Mouse (Mus musculus): ENCODE measurements around the gene Gm48552. TPM values are rescaled to one million over a fixed set of nuclear protein-coding genes. Genes with fewer than 3 reads are reported as not detected.
A peak's percentile ranks its signal among the peaks of the same experiment; 100 is the strongest.

Gm48552 gene
- polyA plus RNA-seq, 1 experiment = 1.0 TPM

DNA sequence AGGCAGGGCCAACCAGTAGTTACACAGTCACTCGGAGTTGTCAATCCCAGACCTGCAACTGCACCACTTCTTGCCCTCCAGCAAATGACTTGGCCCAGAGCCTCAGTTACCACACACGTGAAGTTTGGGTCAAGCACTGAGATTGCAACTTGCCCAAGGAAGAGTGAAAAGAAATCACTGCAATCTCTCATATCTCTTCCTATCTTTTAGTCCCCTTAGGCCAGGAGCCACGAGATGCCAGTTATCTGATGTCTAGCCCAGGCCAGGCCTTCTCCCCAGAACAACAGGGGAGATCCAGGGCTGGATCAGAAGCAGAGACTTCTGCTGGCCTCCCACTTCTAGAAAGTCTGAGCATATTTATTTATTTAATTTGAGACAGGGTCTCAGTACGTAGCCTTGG lies 33.3 kb upstream of the Gm48552 start:
- no peak for TF ChIP-seq POLR2A (IDR thresholded peaks at IDR 0.05; ENCODE audit: low read depth, low read length)
- TF ChIP-seq CTCF (conservative IDR thresholded peaks at IDR 0.05; ENCODE audit: insufficient read depth, insufficient read length, low read depth, low read length) = no peak
- Histone ChIP-seq H3K4me3 (ENCODE audit: insufficient read depth, low read depth, low read length) (no peak overlapping the region), H3K27me3 (replicated peaks; ENCODE audit: control insufficient read depth, insufficient read depth, low read length) (no peaks in the 10 kb centered on the region), H3K4me1 (ENCODE audit: control insufficient read depth, insufficient read depth, low read length) (peaks cover 21% of the 10 kb centered on the region), H3K36me3 (ENCODE audit: control insufficient read depth, insufficient read depth, low read length) (no peaks in the 10 kb centered on the region), H3K27ac (ENCODE audit: insufficient read depth, low read depth, low read length) (no peak overlapping the region)
- peak; percentile 34 for DNase-seq
- WGBS = 73% methylated on average over 4 of the region's 4 CpGs

DNA sequence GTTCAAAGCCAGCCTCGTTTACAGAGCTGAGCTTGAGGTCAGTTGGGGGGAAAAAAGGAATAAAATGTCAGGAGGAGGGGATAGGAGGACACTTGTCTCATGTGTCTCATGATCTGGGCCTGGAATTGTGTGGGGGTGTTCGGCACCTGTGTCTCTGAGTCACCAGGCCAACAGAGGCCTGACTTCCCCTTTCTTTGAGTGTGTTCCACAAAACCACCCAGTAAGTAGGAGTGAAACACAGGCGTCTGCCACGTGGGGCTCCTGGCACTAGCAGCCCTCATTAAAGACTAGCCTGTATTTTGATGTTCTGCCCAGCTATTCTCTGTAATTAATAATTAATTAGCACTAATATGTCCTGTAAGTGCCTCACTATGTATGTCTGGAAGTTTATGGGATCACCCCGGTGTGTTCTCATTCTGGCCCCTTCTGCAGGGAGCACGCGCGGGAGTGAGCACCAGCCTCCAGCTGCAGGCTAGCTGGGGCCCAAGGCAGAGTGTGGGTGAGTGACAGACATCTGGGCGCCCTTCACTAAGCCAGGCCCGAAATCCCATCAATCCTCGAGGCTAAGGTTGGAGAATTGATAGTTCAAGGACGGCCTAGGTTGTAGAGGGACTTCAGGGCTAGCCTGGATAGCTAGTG lies 32.3 kb upstream of the Gm48552 start:
- Histone ChIP-seq H3K27me3 (replicated peaks; ENCODE audit: control insufficient read depth, insufficient read depth, low read length) (no peaks in the 10 kb centered on the region), H3K4me1 (ENCODE audit: control insufficient read depth, insufficient read depth, low read length) (peaks cover 21% of the 10 kb centered on the region), H3K4me3 (ENCODE audit: insufficient read depth, low read depth, low read length) (no peak overlapping the region), H3K36me3 (ENCODE audit: control insufficient read depth, insufficient read depth, low read length) (no peaks in the 10 kb centered on the region), H3K27ac (ENCODE audit: insufficient read depth, low read depth, low read length) (no peak overlapping the region)
- no peak for TF ChIP-seq POLR2A (IDR thresholded peaks at IDR 0.05; ENCODE audit: low read depth, low read length)
- no peak for TF ChIP-seq CTCF (conservative IDR thresholded peaks at IDR 0.05; ENCODE audit: insufficient read depth, insufficient read length, low read depth, low read length)
- peak; percentile 57 for DNase-seq
- WGBS = 44% methylated on average over 12 of the region's 12 CpGs

DNA sequence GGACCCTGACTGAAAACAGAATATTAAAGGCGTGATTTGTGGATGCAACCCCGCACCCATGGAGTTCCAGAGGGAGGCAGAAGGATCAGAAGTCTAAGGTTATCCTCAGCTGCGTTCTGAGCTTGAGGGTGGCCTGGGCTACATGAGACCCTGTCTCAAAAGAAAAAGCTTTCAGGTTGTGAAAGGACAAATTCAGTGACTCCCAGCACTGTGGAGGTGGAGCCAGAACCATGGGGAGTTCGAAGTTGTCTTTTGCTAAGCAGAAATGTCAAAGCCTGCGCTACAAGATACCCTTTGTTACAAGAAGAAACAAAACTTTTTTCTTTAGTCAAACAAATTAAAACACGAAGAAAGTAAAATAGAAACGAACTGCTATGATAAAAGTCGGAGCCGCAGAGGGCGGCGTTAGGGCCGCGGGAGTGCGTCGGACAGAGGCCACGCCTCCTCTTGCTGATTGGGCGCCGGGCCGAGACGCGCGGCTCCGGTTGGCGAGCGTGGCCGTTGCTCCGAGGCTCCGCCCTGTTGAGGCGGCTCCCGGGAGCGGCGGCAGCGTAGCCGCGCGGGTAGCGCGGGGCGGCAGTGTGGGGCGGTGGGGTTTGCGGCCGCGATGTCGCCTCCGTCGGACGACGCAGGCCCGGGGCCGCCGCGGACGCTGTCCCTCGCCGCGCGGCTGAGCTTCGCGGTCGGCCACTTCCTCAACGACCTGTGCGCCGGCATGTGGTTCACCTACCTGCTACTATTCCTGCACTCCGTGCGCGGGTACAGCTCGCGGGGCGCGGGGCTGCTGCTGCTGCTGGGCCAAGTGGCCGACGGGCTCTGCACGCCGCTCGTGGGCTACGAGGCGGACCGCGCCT lies 31.6 kb upstream of the Gm48552 start, which contains the start of gene Mfsd12:
Gene Mfsd12, plus strand, starts transcription at position 501 of the 854 bp plus-strand sequence.
- peak; percentile 95 for DNase-seq

DNA sequence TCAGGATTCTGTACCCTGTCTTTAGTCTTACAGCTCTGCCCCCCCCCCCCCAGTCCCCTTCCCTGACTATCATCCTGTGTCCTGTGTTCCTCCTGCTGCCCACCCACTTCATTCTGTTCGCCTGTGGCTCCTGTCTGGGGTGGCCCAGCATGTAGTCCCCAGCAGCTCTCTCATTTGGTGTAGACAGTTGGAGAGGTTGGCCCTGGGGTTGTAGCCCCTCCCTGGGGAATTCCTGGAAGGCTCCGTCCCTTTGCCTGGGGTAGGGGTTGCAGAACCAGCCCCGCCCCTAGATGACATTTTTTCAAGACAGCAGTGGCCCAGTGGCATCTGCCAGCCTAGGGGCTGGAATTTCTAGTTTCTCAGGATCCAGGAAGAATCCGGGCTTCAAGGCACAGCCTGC lies 30.6 kb upstream of the Gm48552 start:
- Histone ChIP-seq H3K4me1 (ENCODE audit: control insufficient read depth, insufficient read depth, low read length) (peaks cover 21% of the 10 kb centered on the region), H3K27ac (ENCODE audit: insufficient read depth, low read depth, low read length) (no peak overlapping the region), H3K27me3 (replicated peaks; ENCODE audit: control insufficient read depth, insufficient read depth, low read length) (no peaks in the 10 kb centered on the region), H3K36me3 (ENCODE audit: control insufficient read depth, insufficient read depth, low read length) (no peaks in the 10 kb centered on the region), H3K4me3 (ENCODE audit: insufficient read depth, low read depth, low read length) (peak overlapping the region; percentile 74)
- WGBS = 42% methylated on average over 4 of the region's 4 CpGs
- no peak for DNase-seq
- no peak for TF ChIP-seq CTCF (conservative IDR thresholded peaks at IDR 0.05; ENCODE audit: insufficient read depth, insufficient read length, low read depth, low read length)
- TF ChIP-seq POLR2A (IDR thresholded peaks at IDR 0.05; ENCODE audit: low read depth, low read length) = no peak

More for the DNA sequence above, 31.6 kb upstream of the Gm48552 start, which contains the start of gene Mfsd12:
- Histone ChIP-seq H3K27me3 (replicated peaks; ENCODE audit: control insufficient read depth, insufficient read depth, low read length) (no peaks in the 10 kb centered on the region), H3K36me3 (ENCODE audit: control insufficient read depth, insufficient read depth, low read length) (no peaks in the 10 kb centered on the region), H3K27ac (ENCODE audit: insufficient read depth, low read depth, low read length) (no peak within 1 kb of the TSS), H3K4me1 (ENCODE audit: control insufficient read depth, insufficient read depth, low read length) (peaks cover 21% of the 10 kb centered on the region), H3K4me3 (ENCODE audit: insufficient read depth, low read depth, low read length) (peak within 1 kb of the TSS; percentile 74)
- TF ChIP-seq POLR2A (IDR thresholded peaks at IDR 0.05; ENCODE audit: low read depth, low read length) (no peak), CTCF (conservative IDR thresholded peaks at IDR 0.05; ENCODE audit: insufficient read depth, insufficient read length, low read depth, low read length) (no peak)
- 2% methylated on average over 79 of the region's 79 CpGs for WGBS

DNA sequence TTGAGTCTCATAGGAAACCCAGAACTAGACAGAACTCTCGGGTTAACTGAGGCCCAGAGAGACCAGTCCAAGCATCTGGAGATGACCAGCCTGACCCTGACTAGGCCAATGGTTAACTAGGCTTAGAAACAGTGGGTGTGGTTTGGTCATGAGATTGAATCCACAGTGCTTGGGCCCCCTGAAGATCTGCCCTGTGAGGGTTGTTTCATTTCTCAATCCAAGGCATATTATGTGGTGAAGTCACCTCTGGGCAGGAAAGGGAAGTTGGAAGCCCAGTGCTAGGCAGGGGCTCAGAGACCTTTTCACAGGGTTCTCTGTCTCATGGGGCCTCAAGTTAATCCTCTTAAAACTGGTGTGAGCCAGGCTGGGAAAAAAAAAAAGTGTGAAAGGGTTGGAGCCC lies 30.0 kb upstream of the Gm48552 start:
- no peaks in the 10 kb centered on the region for H3K27me3 ChIP-seq (replicated peaks; ENCODE audit: control insufficient read depth, insufficient read depth, low read length)
- TF ChIP-seq CTCF (conservative IDR thresholded peaks at IDR 0.05; ENCODE audit: insufficient read depth, insufficient read length, low read depth, low read length) (no peak), POLR2A (IDR thresholded peaks at IDR 0.05; ENCODE audit: low read depth, low read length) (no peak)
- peak; percentile 76 for DNase-seq
- H3K36me3 ChIP-seq (ENCODE audit: control insufficient read depth, insufficient read depth, low read length) = no peaks in the 10 kb centered on the region
- peaks cover 21% of the 10 kb centered on the region for H3K4me1 ChIP-seq (ENCODE audit: control insufficient read depth, insufficient read depth, low read length)
- H3K4me3 ChIP-seq (ENCODE audit: insufficient read depth, low read depth, low read length) = no peak overlapping the region
- H3K27ac ChIP-seq (ENCODE audit: insufficient read depth, low read depth, low read length) = no peak overlapping the region
- 38% methylated on average over 1 of the region's 1 CpGs for WGBS

DNA sequence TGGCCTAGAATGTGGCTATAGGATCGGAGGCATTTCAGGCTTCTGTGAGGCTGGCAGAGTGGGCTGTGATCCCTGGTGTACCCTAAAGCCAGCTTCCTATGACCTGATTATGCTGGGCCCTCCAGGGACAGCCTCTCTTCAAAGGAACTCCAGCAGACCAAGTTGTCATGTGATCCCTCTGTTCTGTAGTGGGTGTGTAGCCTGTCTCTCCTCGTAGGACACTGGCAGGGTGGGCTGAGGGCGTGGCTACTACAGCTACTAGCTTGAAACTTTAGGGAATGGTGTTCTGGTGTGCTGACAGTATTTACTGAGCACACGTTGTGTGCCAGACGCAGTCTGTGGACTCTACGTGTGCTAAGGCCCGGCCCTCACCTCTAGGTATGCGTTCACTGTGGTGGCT lies 28.1 kb upstream of the Gm48552 start:
- Histone ChIP-seq H3K36me3 (ENCODE audit: control insufficient read depth, insufficient read depth, low read length) (no peaks in the 10 kb centered on the region), H3K4me1 (ENCODE audit: control insufficient read depth, insufficient read depth, low read length) (peaks cover 21% of the 10 kb centered on the region), H3K27me3 (replicated peaks; ENCODE audit: control insufficient read depth, insufficient read depth, low read length) (no peaks in the 10 kb centered on the region), H3K27ac (ENCODE audit: insufficient read depth, low read depth, low read length) (no peak overlapping the region), H3K4me3 (ENCODE audit: insufficient read depth, low read depth, low read length) (no peak overlapping the region)
- DNase-seq = no peak
- TF ChIP-seq CTCF (conservative IDR thresholded peaks at IDR 0.05; ENCODE audit: insufficient read depth, insufficient read length, low read depth, low read length) (no peak), POLR2A (IDR thresholded peaks at IDR 0.05; ENCODE audit: low read depth, low read length) (no peak)
- WGBS = 75% methylated on average over 8 of the region's 8 CpGs

DNA sequence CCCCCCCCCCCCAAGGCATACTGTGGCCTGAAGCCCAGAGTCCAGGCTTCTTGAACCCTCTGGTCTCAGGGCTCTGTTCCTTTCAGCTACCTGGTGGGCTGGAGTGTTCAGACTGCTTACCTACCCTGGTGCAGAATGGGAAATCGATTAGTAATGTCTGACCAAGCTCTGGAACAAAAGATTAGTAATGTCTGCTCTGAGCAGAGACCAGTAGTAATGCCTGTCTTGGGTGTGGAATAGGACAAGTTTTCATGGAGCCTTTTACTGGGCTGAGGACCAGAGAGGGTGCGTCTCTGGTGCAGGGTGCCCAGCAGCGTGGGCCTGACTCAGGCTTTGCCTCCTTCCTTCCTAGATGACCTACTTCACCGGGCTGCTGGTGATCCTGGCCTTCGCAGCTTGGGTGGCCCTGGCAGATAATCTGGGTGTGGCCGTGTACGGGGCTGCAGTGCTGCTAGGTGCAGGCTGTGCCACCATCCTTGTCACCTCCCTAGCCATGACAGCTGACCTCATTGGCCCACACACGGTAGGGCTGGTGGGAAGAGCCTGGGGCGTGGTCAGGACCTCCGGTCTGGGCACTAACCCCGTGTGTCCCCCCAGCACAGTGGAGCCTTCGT lies 26.4 kb upstream of the Gm48552 start:
- TF ChIP-seq POLR2A (IDR thresholded peaks at IDR 0.05; ENCODE audit: low read depth, low read length) (no peak), CTCF (conservative IDR thresholded peaks at IDR 0.05; ENCODE audit: insufficient read depth, insufficient read length, low read depth, low read length) (no peak)
- WGBS = 84% methylated on average over 12 of the region's 12 CpGs

More for the DNA sequence above, 26.4 kb upstream of the Gm48552 start:
- H3K4me1 ChIP-seq (ENCODE audit: control insufficient read depth, insufficient read depth, low read length) = peaks cover 12% of the 10 kb centered on the region
- no peak overlapping the region for H3K4me3 ChIP-seq (ENCODE audit: insufficient read depth, low read depth, low read length)
- no peak for DNase-seq
- no peaks in the 10 kb centered on the region for H3K36me3 ChIP-seq (ENCODE audit: control insufficient read depth, insufficient read depth, low read length)
- no peak overlapping the region for H3K27ac ChIP-seq (ENCODE audit: insufficient read depth, low read depth, low read length)
- H3K27me3 ChIP-seq (replicated peaks; ENCODE audit: control insufficient read depth, insufficient read depth, low read length) = no peaks in the 10 kb centered on the region

Data from kidney, adult 2 months (tissue).